Mouse (Mus musculus): Measurements from ENCODE around the gene Gemin2. TPM values are rescaled to one million over a fixed set of nuclear protein-coding genes. Genes with fewer than 3 reads are reported as not detected.
"Not testable (repeated sequence)": the region's sequence is repeated elsewhere in the genome, so short reads cannot be mapped to it uniquely, and the experiment has no call there.

Gemin2 gene
- polyA plus RNA-seq (2016; fragmentation: Nextera tagmentation; extraction: Ambion mirVana): 45.9 and 47.0 TPM in 2 replicates

- Histone ChIP-seq H3K27ac (peak within 1 kb of the TSS; percentile 87), H3K9me3 (no peaks in the 10 kb centered on the region), H3K27me3 (no peaks in the 10 kb centered on the region), H3K9ac (replicated peaks) (peak within 1 kb of the TSS; percentile 75), H3K4me3 (replicated peaks) (peak within 1 kb of the TSS; percentile 77), H3K4me1 (replicated peaks) (peaks cover 13% of the 10 kb centered on the region), H3K36me3 (peaks cover 23% of the 10 kb centered on the region), H3K4me2 (peak within 1 kb of the TSS; percentile 67)
- ATAC-seq (ENCODE audit: insufficient number of reproducible peaks, insufficient read depth, low FRiP score, low TSS enrichment, low read depth): peak; percentile 69
- under 1% methylated on average over 28 of the region's 28 CpGs for WGBS
These were observed at the start of gene Gemin2 for GRCm38 (mm10) chr12:59013234-59013633. TSS of gene Gemin2 (plus strand) at chr12:59013393.

GRCm38 (mm10) chr12:58964583-58964982 lies 48.6 kb upstream of the Gemin2 start:
- H3K9ac ChIP-seq (replicated peaks): no peak overlapping the region
- no peak overlapping the region for H3K4me3 ChIP-seq (replicated peaks)
- H3K9me3 ChIP-seq: no peaks in the 10 kb centered on the region
- H3K27ac ChIP-seq: no peak overlapping the region
- no peaks in the 10 kb centered on the region for H3K27me3 ChIP-seq
- no peak overlapping the region for H3K4me2 ChIP-seq
- ATAC-seq (ENCODE audit: insufficient number of reproducible peaks, insufficient read depth, low FRiP score, low TSS enrichment, low read depth): no peak
- H3K36me3 ChIP-seq: peaks cover 75% of the 10 kb centered on the region
- WGBS: 74% methylated on average over 4 of the region's 4 CpGs
- no peaks in the 10 kb centered on the region for H3K4me1 ChIP-seq (replicated peaks)

- 76% methylated on average over 2 of the region's 2 CpGs for WGBS
These were observed 36.2 kb upstream of the Gemin2 start for GRCm38 (mm10) chr12:58976966-58977365.

GRCm38 (mm10) chr12:58981178-58981661 lies 32.0 kb upstream of the Gemin2 start:
- 75% methylated on average over 6 of the region's 6 CpGs for WGBS
- H3K27me3 ChIP-seq; ATAC-seq (ENCODE audit: insufficient number of reproducible peaks, insufficient read depth, low FRiP score, low TSS enrichment, low read depth); H3K27ac ChIP-seq; H3K9ac ChIP-seq (replicated peaks); H3K4me1 ChIP-seq (replicated peaks); H3K4me2 ChIP-seq; H3K9me3 ChIP-seq; H3K4me3 ChIP-seq (replicated peaks): not testable (repeated sequence)
- peaks cover 85% of the 10 kb centered on the region for H3K36me3 ChIP-seq

More at GRCm38 (mm10) chr12:58976966-58977365, 36.2 kb upstream of the Gemin2 start:
- no peaks in the 10 kb centered on the region for H3K4me1 ChIP-seq (replicated peaks)
- no peak overlapping the region for H3K4me3 ChIP-seq (replicated peaks)
- no peaks in the 10 kb centered on the region for H3K9me3 ChIP-seq
- peaks cover 81% of the 10 kb centered on the region for H3K36me3 ChIP-seq
- no peak overlapping the region for H3K27ac ChIP-seq
- no peak for ATAC-seq (ENCODE audit: insufficient number of reproducible peaks, insufficient read depth, low FRiP score, low TSS enrichment, low read depth)
- H3K4me2 ChIP-seq: no peak overlapping the region
- H3K9ac ChIP-seq (replicated peaks): no peak overlapping the region
- H3K27me3 ChIP-seq: no peaks in the 10 kb centered on the region

GRCm38 (mm10) chr12:58985766-58986165 lies 27.4 kb upstream of the Gemin2 start:
- Histone ChIP-seq H3K27ac (no peak overlapping the region), H3K4me2 (no peak overlapping the region), H3K36me3 (peaks cover 91% of the 10 kb centered on the region), H3K4me3 (replicated peaks) (no peak overlapping the region), H3K9me3 (no peaks in the 10 kb centered on the region), H3K4me1 (replicated peaks) (no peaks in the 10 kb centered on the region), H3K9ac (replicated peaks) (no peak overlapping the region), H3K27me3 (no peaks in the 10 kb centered on the region)
- no peak for ATAC-seq (ENCODE audit: insufficient number of reproducible peaks, insufficient read depth, low FRiP score, low TSS enrichment, low read depth)
- WGBS: 95% methylated on average over 3 of the region's 3 CpGs

- Histone ChIP-seq H3K4me1 (replicated peaks) (peaks cover 13% of the 10 kb centered on the region), H3K27me3 (no peaks in the 10 kb centered on the region), H3K9me3 (no peaks in the 10 kb centered on the region), H3K36me3 (peaks cover 31% of the 10 kb centered on the region), H3K4me2 (peak overlapping the region; percentile 62), H3K27ac (no peak overlapping the region), H3K9ac (replicated peaks) (no peak overlapping the region), H3K4me3 (replicated peaks) (peak overlapping the region; percentile 77)
- 70% methylated on average over 2 of the region's 2 CpGs for WGBS
- no peak for ATAC-seq (ENCODE audit: insufficient number of reproducible peaks, insufficient read depth, low FRiP score, low TSS enrichment, low read depth)
These were observed 2.7 kb upstream of the Gemin2 start for GRCm38 (mm10) chr12:59010482-59010881.

GRCm38 (mm10) chr12:59011275-59011843 lies 1.8 kb upstream of the Gemin2 start:
- no peaks in the 10 kb centered on the region for H3K9me3 ChIP-seq
- under 1% methylated on average over 25 of the region's 25 CpGs for WGBS
- no peak; the same call in 1 of the 2 replicates for ATAC-seq (ENCODE audit: insufficient number of reproducible peaks, insufficient read depth, low FRiP score, low TSS enrichment, low read depth)

GRCm38 (mm10) chr12:59011844-59012709 lies 1.1 kb upstream of the Gemin2 start, which contains the start of gene Sec23a:
TSS of gene Sec23a (minus strand) at chr12:59012017.
- peak within 1 kb of the TSS; percentile 67 for H3K4me2 ChIP-seq
- H3K4me1 ChIP-seq (replicated peaks): peaks cover 13% of the 10 kb centered on the region
- ATAC-seq (ENCODE audit: insufficient number of reproducible peaks, insufficient read depth, low FRiP score, low TSS enrichment, low read depth): peak; percentile 97
- H3K4me3 ChIP-seq (replicated peaks): peak within 1 kb of the TSS; percentile 77
- no peaks in the 10 kb centered on the region for H3K9me3 ChIP-seq
- WGBS: under 1% methylated on average over 48 of the region's 48 CpGs
- peaks cover 20% of the 10 kb centered on the region for H3K36me3 ChIP-seq
- H3K27ac ChIP-seq: peak within 1 kb of the TSS; percentile 93
- H3K27me3 ChIP-seq: no peaks in the 10 kb centered on the region
- H3K9ac ChIP-seq (replicated peaks): peak within 1 kb of the TSS; percentile 84

More at GRCm38 (mm10) chr12:59011275-59011843, 1.8 kb upstream of the Gemin2 start:
- Histone ChIP-seq H3K27me3 (no peaks in the 10 kb centered on the region), H3K4me3 (replicated peaks) (peak overlapping the region; percentile 77), H3K36me3 (peaks cover 26% of the 10 kb centered on the region), H3K9ac (replicated peaks) (peak overlapping the region; percentile 84), H3K27ac (peak overlapping the region; percentile 93), H3K4me2 (peak overlapping the region; percentile 62), H3K4me1 (replicated peaks) (peaks cover 13% of the 10 kb centered on the region)

GRCm38 (mm10) chr12:59012710-59013091 lies 492 bp upstream of the Gemin2 start:
- Histone ChIP-seq H3K4me1 (replicated peaks) (peaks cover 13% of the 10 kb centered on the region), H3K9me3 (no peaks in the 10 kb centered on the region), H3K27me3 (no peaks in the 10 kb centered on the region), H3K9ac (replicated peaks) (peak overlapping the region; percentile 75), H3K27ac (peak overlapping the region; percentile 87), H3K4me2 (peak overlapping the region; percentile 67), H3K36me3 (peaks cover 22% of the 10 kb centered on the region), H3K4me3 (replicated peaks) (peak overlapping the region; percentile 77)
- ATAC-seq (ENCODE audit: insufficient number of reproducible peaks, insufficient read depth, low FRiP score, low TSS enrichment, low read depth): no peak
- under 1% methylated on average over 7 of the region's 7 CpGs for WGBS

- peaks cover 59% of the 10 kb centered on the region for H3K36me3 ChIP-seq
- ATAC-seq (ENCODE audit: insufficient number of reproducible peaks, insufficient read depth, low FRiP score, low TSS enrichment, low read depth): no peak
- no peak overlapping the region for H3K27ac ChIP-seq
- WGBS: 86% methylated on average over 8 of the region's 8 CpGs
- H3K27me3 ChIP-seq: no peaks in the 10 kb centered on the region
- H3K4me2 ChIP-seq: no peak overlapping the region
- no peak overlapping the region for H3K4me3 ChIP-seq (replicated peaks)
- H3K4me1 ChIP-seq (replicated peaks): no peaks in the 10 kb centered on the region
- no peak overlapping the region for H3K9ac ChIP-seq (replicated peaks)
- no peaks in the 10 kb centered on the region for H3K9me3 ChIP-seq
These were observed 4.8 kb downstream of the Gemin2 start for GRCm38 (mm10) chr12:59017970-59018369.

- Histone ChIP-seq H3K4me1 (replicated peaks) (no peaks in the 10 kb centered on the region), H3K9me3 (no peaks in the 10 kb centered on the region)
These were observed 6.7 kb downstream of the Gemin2 start for GRCm38 (mm10) chr12:59019891-59020290.

More at GRCm38 (mm10) chr12:59019891-59020290, 6.7 kb downstream of the Gemin2 start:
- H3K4me3 ChIP-seq (replicated peaks): no peak overlapping the region
- no peak overlapping the region for H3K27ac ChIP-seq
- peaks cover 72% of the 10 kb centered on the region for H3K36me3 ChIP-seq
- 80% methylated on average over 2 of the region's 2 CpGs for WGBS
- no peak overlapping the region for H3K9ac ChIP-seq (replicated peaks)
- no peaks in the 10 kb centered on the region for H3K27me3 ChIP-seq
- no peak overlapping the region for H3K4me2 ChIP-seq
- ATAC-seq (ENCODE audit: insufficient number of reproducible peaks, insufficient read depth, low FRiP score, low TSS enrichment, low read depth): no peak
